Mouse (Mus musculus): ENCODE results near the gene Abca8b. TPM values are rescaled to one million over a fixed set of nuclear protein-coding genes. Genes with fewer than 3 reads are reported as not detected.
"Not testable (repeated sequence)": the region's sequence is repeated elsewhere in the genome, so short reads cannot be mapped to it uniquely, and the experiment has no call there.

The Abca8b gene
- polyA plus RNA-seq, 1 experiment from 2014 or later, result 3.4 TPM

- Histone ChIP-seq H3K4me1 (ENCODE audit: control insufficient read depth, insufficient read depth, low read length) (0 out of 2 replicates have a peak, but pooled peaks cover 6% of the 10 kb centered on the region), H3K4me2 (ENCODE audit: low read depth, low read length) (no peak overlapping the region), H3K4me3 (ENCODE audit: low read depth, low read length) (no peak overlapping the region), H3K27ac (replicated peaks; ENCODE audit: low read depth, low read length) (no peak overlapping the region), H3K27me3 (replicated peaks; ENCODE audit: control insufficient read depth, insufficient read depth, low read length) (no peaks in the 10 kb centered on the region), H3K36me3 (ENCODE audit: control insufficient read depth, insufficient read depth, low read length) (no peaks in the 10 kb centered on the region), H3K9me3 (ENCODE audit: control insufficient read depth, low read length) (no peaks in the 10 kb centered on the region), H3K9ac (ENCODE audit: low read depth, low read length) (no peak overlapping the region)
- ATAC-seq (ENCODE audit: low read depth) (no peak), DNase-seq (ENCODE audit: low spot score) (no peak)
- WGBS, result 81% methylated on average over 2 of the region's 2 CpGs
Measured at GRCm38 (mm10) chr11:109928489-109928888, 67.2 kb downstream of the Abca8b start.

GRCm38 (mm10) chr11:109926718-109927680 is 68.6 kb downstream of the Abca8b start:
- WGBS, result 55% methylated on average over 7 of the region's 7 CpGs
- Histone ChIP-seq H3K9me3 (ENCODE audit: control insufficient read depth, low read length) (no peaks in the 10 kb centered on the region), H3K9ac (ENCODE audit: low read depth, low read length) (no peak overlapping the region), H3K36me3 (ENCODE audit: control insufficient read depth, insufficient read depth, low read length) (no peaks in the 10 kb centered on the region), H3K27ac (replicated peaks; ENCODE audit: low read depth, low read length) (no peak overlapping the region; the same call in 1 of the 2 replicates), H3K4me3 (ENCODE audit: low read depth, low read length) (no peak overlapping the region), H3K4me2 (ENCODE audit: low read depth, low read length) (no peak overlapping the region), H3K4me1 (ENCODE audit: control insufficient read depth, insufficient read depth, low read length) (0 out of 2 replicates have a peak, but pooled peaks cover 6% of the 10 kb centered on the region), H3K27me3 (replicated peaks; ENCODE audit: control insufficient read depth, insufficient read depth, low read length) (no peaks in the 10 kb centered on the region)
- DNase-seq (ENCODE audit: low spot score), result peak; percentile 80
- peak; percentile 50; the same call in 1 of the 2 replicates for ATAC-seq (ENCODE audit: low read depth)

DNA sequence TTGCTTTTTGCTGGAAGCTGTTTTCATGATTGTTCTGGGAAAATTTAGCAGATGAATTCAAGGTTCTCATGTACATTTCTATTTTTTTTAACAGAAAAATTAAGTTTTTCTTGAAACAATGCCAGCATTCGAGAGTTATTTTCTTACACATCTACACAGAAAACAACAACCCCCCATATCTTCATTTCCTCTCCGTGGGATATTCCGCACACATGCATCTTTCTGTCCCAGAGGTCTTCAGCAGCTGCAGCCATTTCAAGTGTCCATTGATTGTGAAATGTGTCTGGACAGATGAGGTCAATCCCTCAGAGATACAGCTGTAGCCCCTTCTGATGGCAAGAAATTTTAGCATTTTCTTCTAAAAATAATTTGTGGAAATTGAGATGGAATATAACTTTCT is 73.4 kb downstream of the Abca8b start:
- H3K27ac ChIP-seq (replicated peaks; ENCODE audit: low read depth, low read length), result no peak overlapping the region
- no peak overlapping the region for H3K9ac ChIP-seq (ENCODE audit: low read depth, low read length)
- ATAC-seq (ENCODE audit: low read depth) (no peak), DNase-seq (ENCODE audit: low spot score) (peak; percentile 30)
- H3K9me3 ChIP-seq (ENCODE audit: control insufficient read depth, low read length), result no peaks in the 10 kb centered on the region
- H3K4me2 ChIP-seq (ENCODE audit: low read depth, low read length), result no peak overlapping the region
- 0 out of 2 replicates have a peak, but pooled peaks cover 6% of the 10 kb centered on the region for H3K4me1 ChIP-seq (ENCODE audit: control insufficient read depth, insufficient read depth, low read length)
- H3K36me3 ChIP-seq (ENCODE audit: control insufficient read depth, insufficient read depth, low read length), result no peaks in the 10 kb centered on the region
- H3K4me3 ChIP-seq (ENCODE audit: low read depth, low read length), result no peak overlapping the region
- H3K27me3 ChIP-seq (replicated peaks; ENCODE audit: control insufficient read depth, insufficient read depth, low read length), result no peaks in the 10 kb centered on the region
- 69% methylated on average over 3 of the region's 3 CpGs for WGBS

- H3K9me3 ChIP-seq (ENCODE audit: control insufficient read depth, low read length), result no peaks in the 10 kb centered on the region
- no peaks in the 10 kb centered on the region for H3K27me3 ChIP-seq (replicated peaks; ENCODE audit: control insufficient read depth, insufficient read depth, low read length)
- no peak overlapping the region for H3K4me3 ChIP-seq (ENCODE audit: low read depth, low read length)
- 45% methylated on average over 2 of the region's 2 CpGs for WGBS
- no peak overlapping the region for H3K27ac ChIP-seq (replicated peaks; ENCODE audit: low read depth, low read length)
- DNase-seq (ENCODE audit: low spot score) (peak; percentile 63), ATAC-seq (ENCODE audit: low read depth) (no peak)
- no peak overlapping the region for H3K4me2 ChIP-seq (ENCODE audit: low read depth, low read length)
- H3K4me1 ChIP-seq (ENCODE audit: control insufficient read depth, insufficient read depth, low read length), result no peaks in the 10 kb centered on the region
- H3K36me3 ChIP-seq (ENCODE audit: control insufficient read depth, insufficient read depth, low read length), result no peaks in the 10 kb centered on the region
- no peak overlapping the region for H3K9ac ChIP-seq (ENCODE audit: low read depth, low read length)
Measured at GRCm38 (mm10) chr11:109919480-109919879, 76.2 kb downstream of the Abca8b start.

- no peak overlapping the region for H3K9ac ChIP-seq (ENCODE audit: low read depth, low read length)
- ATAC-seq (ENCODE audit: low read depth), result no peak
- 85% methylated on average over 10 of the region's 10 CpGs for WGBS
- H3K27me3 ChIP-seq (replicated peaks; ENCODE audit: control insufficient read depth, insufficient read depth, low read length), result no peaks in the 10 kb centered on the region
- no peak overlapping the region for H3K4me3 ChIP-seq (ENCODE audit: low read depth, low read length)
- H3K36me3 ChIP-seq (ENCODE audit: control insufficient read depth, insufficient read depth, low read length), result no peaks in the 10 kb centered on the region
- H3K9me3 ChIP-seq (ENCODE audit: control insufficient read depth, low read length), result no peaks in the 10 kb centered on the region
- no peaks in the 10 kb centered on the region for H3K4me1 ChIP-seq (ENCODE audit: control insufficient read depth, insufficient read depth, low read length)
- DNase-seq (ENCODE audit: low spot score), result no peak
- no peak overlapping the region for H3K27ac ChIP-seq (replicated peaks; ENCODE audit: low read depth, low read length)
- no peak overlapping the region for H3K4me2 ChIP-seq (ENCODE audit: low read depth, low read length)
Measured at GRCm38 (mm10) chr11:109916654-109917053, 79.0 kb downstream of the Abca8b start.

DNA sequence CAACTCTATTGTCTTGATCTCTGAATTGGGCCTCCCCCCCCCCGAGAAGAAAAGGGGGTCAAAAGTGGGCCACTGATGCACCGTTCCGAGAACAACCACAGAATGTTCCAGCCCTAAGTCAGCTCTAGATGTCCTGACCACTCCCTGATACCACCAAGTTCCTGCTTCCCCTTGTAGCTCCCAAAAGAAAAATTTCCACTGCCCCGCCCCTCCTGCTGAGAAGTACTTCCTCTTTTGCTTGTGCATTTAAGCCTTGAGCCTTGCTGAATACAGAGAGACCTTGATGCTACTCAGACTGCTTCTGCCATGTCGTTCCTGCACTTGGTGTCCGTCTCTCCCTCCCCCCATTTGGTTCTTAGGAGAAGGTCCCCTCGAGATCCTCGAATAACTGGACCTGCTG is 82.5 kb downstream of the Abca8b start:
- 94% methylated on average over 8 of the region's 8 CpGs for WGBS
- ATAC-seq (ENCODE audit: low read depth); H3K9ac ChIP-seq (ENCODE audit: low read depth, low read length); DNase-seq (ENCODE audit: low spot score); H3K9me3 ChIP-seq (ENCODE audit: control insufficient read depth, low read length); H3K4me2 ChIP-seq (ENCODE audit: low read depth, low read length); H3K4me1 ChIP-seq (ENCODE audit: control insufficient read depth, insufficient read depth, low read length); H3K27me3 ChIP-seq (replicated peaks; ENCODE audit: control insufficient read depth, insufficient read depth, low read length); H3K27ac ChIP-seq (replicated peaks; ENCODE audit: low read depth, low read length); H3K36me3 ChIP-seq (ENCODE audit: control insufficient read depth, insufficient read depth, low read length); H3K4me3 ChIP-seq (ENCODE audit: low read depth, low read length): not testable (repeated sequence)

DNA sequence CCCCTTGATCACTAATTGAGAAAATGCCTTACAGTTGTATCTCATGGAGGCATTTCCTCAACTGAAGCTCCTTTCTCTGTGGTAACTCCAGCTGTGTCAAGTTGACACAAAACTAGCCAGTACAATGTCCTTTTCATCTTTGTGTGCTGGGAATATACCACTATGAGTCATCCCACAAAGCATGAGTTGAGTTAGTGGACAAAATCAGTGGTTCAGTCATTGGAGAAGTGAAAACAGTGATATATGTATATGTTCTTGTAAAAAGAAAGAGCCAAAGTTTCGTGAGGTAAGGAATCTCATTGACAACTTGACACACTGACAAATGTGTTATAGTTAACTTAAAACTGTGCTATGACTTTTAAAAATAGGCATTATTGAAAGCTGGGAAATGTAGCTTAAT is 83.5 kb downstream of the Abca8b start:
- H3K9ac ChIP-seq (ENCODE audit: low read depth, low read length); H3K27me3 ChIP-seq (replicated peaks; ENCODE audit: control insufficient read depth, insufficient read depth, low read length); H3K4me3 ChIP-seq (ENCODE audit: low read depth, low read length); ATAC-seq (ENCODE audit: low read depth); H3K36me3 ChIP-seq (ENCODE audit: control insufficient read depth, insufficient read depth, low read length); H3K27ac ChIP-seq (replicated peaks; ENCODE audit: low read depth, low read length); H3K4me1 ChIP-seq (ENCODE audit: control insufficient read depth, insufficient read depth, low read length); H3K9me3 ChIP-seq (ENCODE audit: control insufficient read depth, low read length); DNase-seq (ENCODE audit: low spot score); H3K4me2 ChIP-seq (ENCODE audit: low read depth, low read length): not testable (repeated sequence)
- 58% methylated on average over 1 of the region's 1 CpGs for WGBS

GRCm38 (mm10) chr11:109909801-109910200 is 85.8 kb downstream of the Abca8b start:
- Histone ChIP-seq H3K9me3 (ENCODE audit: control insufficient read depth, low read length) (no peaks in the 10 kb centered on the region), H3K4me3 (ENCODE audit: low read depth, low read length) (no peak overlapping the region), H3K27me3 (replicated peaks; ENCODE audit: control insufficient read depth, insufficient read depth, low read length) (no peaks in the 10 kb centered on the region), H3K36me3 (ENCODE audit: control insufficient read depth, insufficient read depth, low read length) (no peaks in the 10 kb centered on the region), H3K4me1 (ENCODE audit: control insufficient read depth, insufficient read depth, low read length) (peaks cover 7% of the 10 kb centered on the region; the same call in 1 of the 2 replicates), H3K4me2 (ENCODE audit: low read depth, low read length) (no peak overlapping the region), H3K27ac (replicated peaks; ENCODE audit: low read depth, low read length) (peak overlapping the region; percentile 44; the same call in 1 of the 2 replicates), H3K9ac (ENCODE audit: low read depth, low read length) (no peak overlapping the region)
- ATAC-seq (ENCODE audit: low read depth), result no peak
- 40% methylated on average over 2 of the region's 2 CpGs for WGBS
- DNase-seq (ENCODE audit: low spot score), result peak; percentile 75

Measured in embryonic facial prominence, embryonic 14.5 days (tissue).